Mouse (Mus musculus): ENCODE results near the gene Id1.
A peak's percentile ranks its signal among the peaks of the same experiment; 100 is the strongest.

The Id1 gene

GRCm38 (mm10) chr2:152756474-152757393, 20.7 kb downstream of the Id1 start:
- DNase-seq = no peak

GRCm38 (mm10) chr2:152757478-152757877, 21.4 kb downstream of the Id1 start:
- DNase-seq = no peak

GRCm38 (mm10) chr2:152758351-152758750, 22.3 kb downstream of the Id1 start:
- no peak for DNase-seq

- no peak for DNase-seq
Measured at GRCm38 (mm10) chr2:152763310-152763709, 27.3 kb downstream of the Id1 start.

- no peak for DNase-seq
Measured at GRCm38 (mm10) chr2:152764172-152765044, 28.4 kb downstream of the Id1 start.

- no peak for DNase-seq
Measured at GRCm38 (mm10) chr2:152765045-152765674, 29.1 kb downstream of the Id1 start.

GRCm38 (mm10) chr2:152766387-152767123, 30.5 kb downstream of the Id1 start:
- DNase-seq = peak; percentile 94

- peak; percentile 78 for DNase-seq
Measured at GRCm38 (mm10) chr2:152767618-152768271, 31.7 kb downstream of the Id1 start.

- peak; percentile 80 for DNase-seq
Measured at GRCm38 (mm10) chr2:152769677-152770076, 33.6 kb downstream of the Id1 start.

GRCm38 (mm10) chr2:152771571-152771970, 35.5 kb downstream of the Id1 start:
- DNase-seq = no peak

- no peak for DNase-seq
Measured at GRCm38 (mm10) chr2:152772231-152772630, 36.2 kb downstream of the Id1 start.

GRCm38 (mm10) chr2:152775357-152775756, 39.3 kb downstream of the Id1 start:
- no peak for DNase-seq

- no peak for DNase-seq
Measured at GRCm38 (mm10) chr2:152776019-152776418, 40.0 kb downstream of the Id1 start.

GRCm38 (mm10) chr2:152776435-152776834, 40.4 kb downstream of the Id1 start:
- DNase-seq = no peak

GRCm38 (mm10) chr2:152777081-152777480, 41.0 kb downstream of the Id1 start:
- DNase-seq = no peak

GRCm38 (mm10) chr2:152780466-152780865, 44.4 kb downstream of the Id1 start:
- no peak for DNase-seq

- no peak for DNase-seq
Measured at GRCm38 (mm10) chr2:152781031-152781711, 45.1 kb downstream of the Id1 start.

- no peak for DNase-seq
Measured at GRCm38 (mm10) chr2:152782656-152783055, 46.6 kb downstream of the Id1 start.

- DNase-seq = no peak
Measured at GRCm38 (mm10) chr2:152783241-152783640, 47.2 kb downstream of the Id1 start.

- DNase-seq = no peak
Measured at GRCm38 (mm10) chr2:152784640-152785039, 48.6 kb downstream of the Id1 start.

All from liver (tissue).